Mouse (Mus musculus): ENCODE data around the gene Epha6. TPM values are rescaled to one million over a fixed set of nuclear protein-coding genes. Genes with fewer than 3 reads are reported as not detected.

The Epha6 gene
- polyA plus RNA-seq, 1 experiment from 2014 or later = 12.3 TPM

GRCm38 (mm10) chr16:60538233-60538632 is 67.1 kb downstream of the Epha6 start:
- ATAC-seq (ENCODE audit: low FRiP score) (peak; percentile 69; the same call in 1 of the 2 replicates), DNase-seq (ENCODE audit: low spot score) (peak; percentile 70)
- Histone ChIP-seq H3K4me2 (replicated peaks) (no peak overlapping the region), H3K27me3 (ENCODE audit: control insufficient read depth, insufficient read depth, low read length) (no peaks in the 10 kb centered on the region), H3K36me3 (replicated peaks; ENCODE audit: control insufficient read depth, insufficient read depth) (no peaks in the 10 kb centered on the region), H3K9ac (no peak overlapping the region), H3K27ac (no peak overlapping the region), H3K9me3 (ENCODE audit: control insufficient read depth, low read length) (no peaks in the 10 kb centered on the region), H3K4me3 (replicated peaks; ENCODE audit: low read length) (no peak overlapping the region), H3K4me1 (replicated peaks; ENCODE audit: control insufficient read depth, insufficient read depth, low read length) (no peaks in the 10 kb centered on the region)

DNA sequence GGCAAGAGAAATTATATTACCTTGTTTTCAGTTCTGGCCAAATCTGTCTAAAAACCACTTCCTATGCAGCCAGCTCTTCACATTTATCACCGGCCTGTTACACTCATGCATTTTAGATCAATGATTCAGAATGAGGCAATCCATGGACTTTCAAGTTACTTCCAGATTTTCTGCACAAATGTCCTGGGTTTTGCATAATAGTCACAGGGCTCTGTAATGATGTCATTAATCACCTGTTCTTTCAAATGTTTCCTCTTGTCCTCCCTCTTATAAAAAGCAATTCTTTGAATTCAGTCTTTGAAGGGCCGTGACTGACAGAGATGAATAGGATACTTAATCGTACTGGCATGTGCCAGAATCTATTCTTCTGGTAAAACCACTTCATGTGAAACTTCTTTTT is 95.6 kb downstream of the Epha6 start:
- DNase-seq (ENCODE audit: low spot score) (peak; percentile 52), ATAC-seq (ENCODE audit: low FRiP score) (peak; percentile 48; the same call in 1 of the 2 replicates)
- H3K36me3 ChIP-seq (replicated peaks; ENCODE audit: control insufficient read depth, insufficient read depth) = no peaks in the 10 kb centered on the region
- WGBS = 34% methylated on average over 3 of the region's 3 CpGs
- H3K4me1 ChIP-seq (replicated peaks; ENCODE audit: control insufficient read depth, insufficient read depth, low read length) = peaks cover 7% of the 10 kb centered on the region; the same call in 1 of the 2 replicates
- H3K27me3 ChIP-seq (ENCODE audit: control insufficient read depth, insufficient read depth, low read length) = no peaks in the 10 kb centered on the region
- H3K9ac ChIP-seq = no peak overlapping the region
- no peaks in the 10 kb centered on the region for H3K9me3 ChIP-seq (ENCODE audit: control insufficient read depth, low read length)
- no peak overlapping the region for H3K4me2 ChIP-seq (replicated peaks)
- no peak overlapping the region for H3K4me3 ChIP-seq (replicated peaks; ENCODE audit: low read length)
- H3K27ac ChIP-seq = no peak overlapping the region

DNA sequence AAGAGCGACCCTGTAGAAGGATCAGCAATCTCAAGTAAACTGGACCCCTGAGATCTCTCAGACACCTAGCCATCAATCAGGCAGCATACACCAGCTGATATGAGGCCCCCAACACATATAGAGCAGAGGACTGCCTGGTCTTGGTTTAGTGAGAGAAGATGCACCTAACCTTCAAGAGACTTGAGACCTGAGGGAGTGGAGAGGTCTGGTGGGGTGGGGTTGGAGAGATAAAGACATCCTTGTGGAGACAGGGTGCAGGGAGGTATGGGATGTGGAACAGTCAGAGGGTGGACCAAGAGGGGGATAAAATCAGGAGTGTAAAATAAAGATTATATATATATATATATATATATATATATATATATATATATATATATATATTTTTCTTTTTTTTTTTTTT is 105.8 kb downstream of the Epha6 start:
- Histone ChIP-seq H3K27me3 (ENCODE audit: control insufficient read depth, insufficient read depth, low read length) (no peaks in the 10 kb centered on the region), H3K4me2 (replicated peaks) (no peak overlapping the region), H3K9me3 (ENCODE audit: control insufficient read depth, low read length) (no peaks in the 10 kb centered on the region), H3K9ac (no peak overlapping the region), H3K4me3 (replicated peaks; ENCODE audit: low read length) (no peak overlapping the region), H3K4me1 (replicated peaks; ENCODE audit: control insufficient read depth, insufficient read depth, low read length) (no peaks in the 10 kb centered on the region), H3K36me3 (replicated peaks; ENCODE audit: control insufficient read depth, insufficient read depth) (no peaks in the 10 kb centered on the region), H3K27ac (no peak overlapping the region)
- DNase-seq (ENCODE audit: low spot score) (no peak), ATAC-seq (ENCODE audit: low FRiP score) (no peak)
- 80% methylated on average over 1 of the region's 1 CpGs for WGBS

- ATAC-seq (ENCODE audit: low FRiP score) = no peak
- H3K9ac ChIP-seq = no peak overlapping the region
- no peak overlapping the region for H3K27ac ChIP-seq
Observed at GRCm38 (mm10) chr16:60475776-60476175, 129.6 kb downstream of the Epha6 start.

DNA sequence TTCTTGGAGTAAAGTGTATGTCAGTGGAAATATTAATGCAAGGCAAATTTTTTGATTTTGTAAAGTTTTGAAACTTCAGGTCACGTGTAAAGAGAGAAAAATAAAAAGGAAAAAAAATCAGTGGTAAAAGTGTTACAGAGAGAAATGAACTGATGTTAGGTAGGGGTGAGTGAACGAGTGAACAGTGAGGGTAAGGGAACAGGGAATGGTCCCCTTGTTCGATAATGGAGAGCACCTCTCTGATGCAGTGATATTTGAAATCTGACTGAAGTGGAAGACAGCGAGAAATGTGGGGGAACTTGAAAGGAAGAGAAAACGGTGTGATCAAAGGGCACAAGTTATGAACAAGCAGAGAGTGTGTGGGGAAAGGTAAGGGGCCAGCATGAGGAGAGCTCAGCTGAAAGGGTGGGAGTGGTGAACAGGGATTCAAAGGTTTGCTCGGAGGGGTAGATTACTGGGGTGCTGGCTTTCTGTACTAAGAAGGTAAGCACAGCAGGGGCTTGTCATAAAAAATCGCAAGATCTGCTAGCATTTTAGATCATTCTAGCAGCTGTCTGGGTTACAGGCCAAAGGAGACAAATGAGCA is 137.0 kb downstream of the Epha6 start:
- H3K36me3 ChIP-seq (replicated peaks; ENCODE audit: control insufficient read depth, insufficient read depth) = no peaks in the 10 kb centered on the region
- no peak overlapping the region for H3K27ac ChIP-seq
- H3K4me3 ChIP-seq (replicated peaks; ENCODE audit: low read length) = no peak overlapping the region
- no peak for ATAC-seq (ENCODE audit: low FRiP score)
- H3K27me3 ChIP-seq (ENCODE audit: control insufficient read depth, insufficient read depth, low read length) = no peaks in the 10 kb centered on the region
- no peak for DNase-seq (ENCODE audit: low spot score)
- no peak overlapping the region for H3K9ac ChIP-seq
- no peaks in the 10 kb centered on the region for H3K4me1 ChIP-seq (replicated peaks; ENCODE audit: control insufficient read depth, insufficient read depth, low read length)
- H3K9me3 ChIP-seq (ENCODE audit: control insufficient read depth, low read length) = no peaks in the 10 kb centered on the region
- H3K4me2 ChIP-seq (replicated peaks) = no peak overlapping the region
- WGBS = 75% methylated on average over 7 of the region's 7 CpGs

More at GRCm38 (mm10) chr16:60475776-60476175, 129.6 kb downstream of the Epha6 start:
- Histone ChIP-seq H3K4me1 (replicated peaks; ENCODE audit: control insufficient read depth, insufficient read depth, low read length) (no peaks in the 10 kb centered on the region), H3K9me3 (ENCODE audit: control insufficient read depth, low read length) (no peaks in the 10 kb centered on the region), H3K4me3 (replicated peaks; ENCODE audit: low read length) (no peak overlapping the region), H3K4me2 (replicated peaks) (no peak overlapping the region), H3K36me3 (replicated peaks; ENCODE audit: control insufficient read depth, insufficient read depth) (no peaks in the 10 kb centered on the region), H3K27me3 (ENCODE audit: control insufficient read depth, insufficient read depth, low read length) (no peaks in the 10 kb centered on the region)
- DNase-seq (ENCODE audit: low spot score) = no peak

GRCm38 (mm10) chr16:60435283-60435682 is 170.0 kb downstream of the Epha6 start:
- Histone ChIP-seq H3K9ac (no peak overlapping the region), H3K27me3 (ENCODE audit: control insufficient read depth, insufficient read depth, low read length) (no peaks in the 10 kb centered on the region), H3K27ac (no peak overlapping the region), H3K4me1 (replicated peaks; ENCODE audit: control insufficient read depth, insufficient read depth, low read length) (no peaks in the 10 kb centered on the region), H3K9me3 (ENCODE audit: control insufficient read depth, low read length) (no peaks in the 10 kb centered on the region), H3K36me3 (replicated peaks; ENCODE audit: control insufficient read depth, insufficient read depth) (no peaks in the 10 kb centered on the region), H3K4me2 (replicated peaks) (no peak overlapping the region), H3K4me3 (replicated peaks; ENCODE audit: low read length) (no peak overlapping the region)
- 94% methylated on average over 1 of the region's 1 CpGs for WGBS
- no peak for DNase-seq (ENCODE audit: low spot score)
- ATAC-seq (ENCODE audit: low FRiP score) = 0 out of 2 replicates have a peak, but pooled peaks have one; percentile 40

- no peak overlapping the region for H3K27ac ChIP-seq
- H3K27me3 ChIP-seq (ENCODE audit: control insufficient read depth, insufficient read depth, low read length) = no peaks in the 10 kb centered on the region
- no peak overlapping the region for H3K4me2 ChIP-seq (replicated peaks)
- no peaks in the 10 kb centered on the region for H3K36me3 ChIP-seq (replicated peaks; ENCODE audit: control insufficient read depth, insufficient read depth)
- H3K4me1 ChIP-seq (replicated peaks; ENCODE audit: control insufficient read depth, insufficient read depth, low read length) = no peaks in the 10 kb centered on the region
- DNase-seq (ENCODE audit: low spot score) (no peak), ATAC-seq (ENCODE audit: low FRiP score) (no peak)
- no peaks in the 10 kb centered on the region for H3K9me3 ChIP-seq (ENCODE audit: control insufficient read depth, low read length)
- 89% methylated on average over 1 of the region's 1 CpGs for WGBS
- no peak overlapping the region for H3K9ac ChIP-seq
- no peak overlapping the region for H3K4me3 ChIP-seq (replicated peaks; ENCODE audit: low read length)
Observed at GRCm38 (mm10) chr16:60434241-60434640, 171.1 kb downstream of the Epha6 start.

DNA sequence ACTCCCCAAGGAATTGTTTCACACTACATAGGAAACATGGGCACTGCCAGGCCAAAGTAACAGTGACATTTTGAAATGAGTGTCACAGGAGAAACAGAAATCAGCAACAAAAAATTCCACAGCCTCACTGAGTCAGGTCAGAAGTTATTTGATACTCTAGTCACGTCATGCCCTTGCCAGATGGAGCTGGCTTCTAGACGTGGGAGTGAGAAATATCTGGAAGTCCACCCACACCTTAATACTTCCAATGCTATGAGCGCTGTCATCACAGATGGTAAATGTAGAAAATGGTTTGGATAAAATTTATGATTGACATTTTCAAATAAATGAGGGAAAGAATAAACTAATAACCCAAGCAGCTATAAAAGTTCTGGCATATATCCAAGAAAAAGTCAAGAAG is 210.0 kb downstream of the Epha6 start:
- Histone ChIP-seq H3K9me3 (ENCODE audit: control insufficient read depth, low read length) (no peaks in the 10 kb centered on the region), H3K27ac (no peak overlapping the region), H3K36me3 (replicated peaks; ENCODE audit: control insufficient read depth, insufficient read depth) (no peaks in the 10 kb centered on the region), H3K4me3 (replicated peaks; ENCODE audit: low read length) (no peak overlapping the region), H3K4me1 (replicated peaks; ENCODE audit: control insufficient read depth, insufficient read depth, low read length) (no peaks in the 10 kb centered on the region), H3K4me2 (replicated peaks) (no peak overlapping the region), H3K9ac (no peak overlapping the region), H3K27me3 (ENCODE audit: control insufficient read depth, insufficient read depth, low read length) (no peaks in the 10 kb centered on the region)
- ATAC-seq (ENCODE audit: low FRiP score) (0 out of 2 replicates have a peak, but pooled peaks have one; percentile 24), DNase-seq (ENCODE audit: low spot score) (no peak)
- 71% methylated on average over 3 of the region's 3 CpGs for WGBS

DNA sequence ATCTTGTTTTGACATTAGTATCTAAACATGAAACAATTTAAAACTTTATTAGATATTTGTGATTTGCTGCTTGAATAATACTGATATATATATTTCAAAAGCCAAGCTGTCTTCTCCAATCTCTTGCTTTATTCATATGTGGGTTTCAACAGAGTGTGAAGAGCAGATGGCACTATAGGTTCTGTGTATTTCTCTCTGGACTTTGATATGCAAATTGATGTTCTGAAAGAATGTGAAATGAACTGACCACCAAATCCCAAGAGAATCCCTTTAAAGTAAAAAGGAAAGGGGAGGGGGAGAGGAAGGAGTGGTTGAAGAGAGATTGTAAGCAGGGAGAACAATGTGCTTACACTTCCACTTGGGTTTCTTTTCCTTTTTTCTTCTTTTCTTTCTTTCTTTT is 212.4 kb downstream of the Epha6 start:
- H3K27me3 ChIP-seq (ENCODE audit: control insufficient read depth, insufficient read depth, low read length) = no peaks in the 10 kb centered on the region
- H3K9me3 ChIP-seq (ENCODE audit: control insufficient read depth, low read length) = no peaks in the 10 kb centered on the region
- no peak overlapping the region for H3K27ac ChIP-seq
- ATAC-seq (ENCODE audit: low FRiP score) (no peak), DNase-seq (ENCODE audit: low spot score) (no peak)
- H3K9ac ChIP-seq = no peak overlapping the region
- H3K4me1 ChIP-seq (replicated peaks; ENCODE audit: control insufficient read depth, insufficient read depth, low read length) = no peaks in the 10 kb centered on the region
- H3K4me2 ChIP-seq (replicated peaks) = no peak overlapping the region
- no peak overlapping the region for H3K4me3 ChIP-seq (replicated peaks; ENCODE audit: low read length)
- no peaks in the 10 kb centered on the region for H3K36me3 ChIP-seq (replicated peaks; ENCODE audit: control insufficient read depth, insufficient read depth)

DNA sequence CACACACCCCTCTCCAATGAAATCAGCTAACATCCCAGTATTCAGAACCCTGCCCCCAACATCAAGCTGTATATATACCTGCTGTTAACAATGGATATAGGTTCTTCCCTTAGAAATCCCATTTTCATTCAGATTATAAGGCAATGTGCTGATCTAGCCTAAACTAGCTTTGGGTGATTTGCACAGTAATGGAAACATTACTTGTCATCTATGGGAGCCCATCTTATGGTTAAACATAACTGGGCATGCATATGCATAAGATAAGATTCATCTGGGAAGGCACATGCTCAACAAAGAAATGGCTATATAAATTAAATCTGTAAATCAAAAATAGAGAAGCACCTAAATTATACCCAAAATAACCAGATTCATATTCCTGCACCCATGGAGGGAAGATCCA is 230.2 kb downstream of the Epha6 start:
- ATAC-seq (ENCODE audit: low FRiP score) (no peak), DNase-seq (ENCODE audit: low spot score) (no peak)
- Histone ChIP-seq H3K27me3 (ENCODE audit: control insufficient read depth, insufficient read depth, low read length) (no peaks in the 10 kb centered on the region), H3K4me1 (replicated peaks; ENCODE audit: control insufficient read depth, insufficient read depth, low read length) (no peaks in the 10 kb centered on the region), H3K4me2 (replicated peaks) (no peak overlapping the region), H3K36me3 (replicated peaks; ENCODE audit: control insufficient read depth, insufficient read depth) (no peaks in the 10 kb centered on the region), H3K27ac (no peak overlapping the region), H3K9ac (no peak overlapping the region), H3K9me3 (ENCODE audit: control insufficient read depth, low read length) (no peaks in the 10 kb centered on the region), H3K4me3 (replicated peaks; ENCODE audit: low read length) (no peak overlapping the region)
